Mouse (Mus musculus) liver, adult 2 months (tissue): ENCODE measurements at regions not wholly inside any gene's neighbourhood (a gene's known extent, or its start where the extent isn't known, plus 50 kb on each side); places are given as distances from the start of the nearest gene placed in this dataset.

ENCODE experiments used
- CTCF ChIP-seq: fragments of 200-500 bp; IDR thresholded peaks from 2 replicates; pipeline ENCODE4 v1.5.1; 2011; ENCODE audit warnings: low read depth, low read length, control low read depth
- POLR2A ChIP-seq: fragments of 200-500 bp; IDR thresholded peaks from 2 replicates; pipeline ENCODE4 v1.6.1; 2011; ENCODE audit warnings: low read length, control low read depth; ENCODE audit not compliant: insufficient read depth; ENCODE audit errors: extremely low read depth

- no peak for TF ChIP-seq CTCF
- TF ChIP-seq POLR2A: no peak
These were observed 189.9 kb downstream of the Zfp462 start for GRCm38 (mm10) chr4:55134791-55135190.
